Mouse (Mus musculus): Measurements from ENCODE around the gene Sfr1.

Sfr1 gene

GRCm38 (mm10) chr19:47753921-47754320 lies 22.4 kb downstream of the Sfr1 start:
- DNase-seq, result no peak

GRCm38 (mm10) chr19:47754931-47755330 lies 23.4 kb downstream of the Sfr1 start:
- no peak for DNase-seq

- DNase-seq, result no peak
Observed at GRCm38 (mm10) chr19:47755625-47756024, 24.1 kb downstream of the Sfr1 start.

GRCm38 (mm10) chr19:47777847-47778246 lies 46.4 kb downstream of the Sfr1 start:
- DNase-seq, result no peak

- DNase-seq, result no peak
Observed at GRCm38 (mm10) chr19:47780145-47780544, 48.7 kb downstream of the Sfr1 start.

GRCm38 (mm10) chr19:47780972-47781371 lies 49.5 kb downstream of the Sfr1 start:
- no peak for DNase-seq

- no peak for DNase-seq
Observed at GRCm38 (mm10) chr19:47783898-47784297, 52.4 kb downstream of the Sfr1 start.
